Mouse (Mus musculus) right cerebral cortex, postnatal 4 days (tissue): ENCODE results near the gene Spam1.

Experiments
- DNase-seq: peaks from one replicate; pipeline ENCODE4 v3.0.0-alpha.2; 2022

The Spam1 gene

GRCm38 (mm10) chr6:24790888-24791287, at the start of gene Spam1:
Spam1 (plus strand) TSS chr6:24791188.
- no peak for DNase-seq

- DNase-seq = no peak
These were observed 43.0 kb upstream of the Spam1 start, which contains the start of gene Hyal4 for GRCm38 (mm10) chr6:24748029-24748428. Hyal4 (plus strand) TSS chr6:24748329.

- no peak for DNase-seq
These were observed 31.7 kb upstream of the Spam1 start for GRCm38 (mm10) chr6:24759281-24759680.

- no peak for DNase-seq
These were observed 24.7 kb upstream of the Spam1 start for GRCm38 (mm10) chr6:24766261-24766660.

GRCm38 (mm10) chr6:24779182-24779581, 11.8 kb upstream of the Spam1 start:
- DNase-seq = no peak

- no peak for DNase-seq
These were observed 31.1 kb downstream of the Spam1 start for GRCm38 (mm10) chr6:24822070-24822469.
